Mouse (Mus musculus) adrenal gland, adult 18-20 months (tissue): ENCODE data around the gene Ash1l. TPM values are rescaled to one million over a fixed set of nuclear protein-coding genes. Genes with fewer than 3 reads are reported as not detected.

Source experiments
- total RNA-seq, 2 experiments: library from RNA; stranded (reverse); gene quantifications; 1 replicate in 1 of 2; 2 replicates in 1 of 2; pipeline ENCODE4 v1.2.3; 2021

The Ash1l gene
- total RNA-seq, 2 experiments from 2014 or later: 43.5 to 47.0 TPM

Other genes with a start within 250 kb of the Ash1l start
- 10 to 100 TPM; 52.2 to 59.9 TPM for gene Rit1, start 233.8 kb upstream of the Ash1l start, total RNA-seq
- gene Syt11, start 175.5 kb upstream of the Ash1l start, total RNA-seq: 1 to 10 TPM; 8.3 to 10.0 TPM
- gene Gon4l, start 115.4 kb upstream of the Ash1l start, total RNA-seq: 10 to 100 TPM; 25.2 to 27.4 TPM
- 10 to 100 TPM; 16.0 to 16.5 TPM for gene Msto1, start 36.6 kb upstream of the Ash1l start, total RNA-seq
- 100 to 1,000 TPM; 128 to 140 TPM for gene Dap3, start 559 bp downstream of the Ash1l start, total RNA-seq
- gene Rusc1, start 142.7 kb downstream of the Ash1l start, total RNA-seq: 10 to 100 TPM; 34.5 to 35.7 TPM
- not detected for gene Gm43738, start 150.5 kb downstream of the Ash1l start, total RNA-seq
- gene Fdps, start 151.3 kb downstream of the Ash1l start, total RNA-seq: 100 to 1,000 TPM; 213 to 346 TPM
- gene Pklr, start 185.5 kb downstream of the Ash1l start, total RNA-seq: not detected
- gene Hcn3, start 209.6 kb downstream of the Ash1l start, total RNA-seq: 1 to 10 TPM; 2.6 to 7.7 TPM
- 10 to 100 TPM; 45.3 to 64.8 TPM for gene Clk2, start 214.2 kb downstream of the Ash1l start, total RNA-seq
- 10 to 100 TPM; 72.1 to 87.0 TPM for gene Scamp3, start 226.9 kb downstream of the Ash1l start, total RNA-seq
- gene Fam189b, start 232.5 kb downstream of the Ash1l start, total RNA-seq: 10 to 100 TPM; 15.4 to 16.2 TPM